Mouse (Mus musculus) kidney, postnatal 4 days (tissue): Measurements from ENCODE around the gene Rgs7.

Experiments used
- DNase-seq, 2 experiments: peaks; one replicate each; pipeline ENCODE4 v3.0.0; 2021; ENCODE audit warnings: mixed read lengths in 2 of 2

The Rgs7 gene

GRCm38 (mm10) chr1:175427112-175427511 lies 65.2 kb downstream of the Rgs7 start:
- DNase-seq = no peak

GRCm38 (mm10) chr1:175426393-175426792 lies 65.9 kb downstream of the Rgs7 start:
- no peak for DNase-seq

DNA sequence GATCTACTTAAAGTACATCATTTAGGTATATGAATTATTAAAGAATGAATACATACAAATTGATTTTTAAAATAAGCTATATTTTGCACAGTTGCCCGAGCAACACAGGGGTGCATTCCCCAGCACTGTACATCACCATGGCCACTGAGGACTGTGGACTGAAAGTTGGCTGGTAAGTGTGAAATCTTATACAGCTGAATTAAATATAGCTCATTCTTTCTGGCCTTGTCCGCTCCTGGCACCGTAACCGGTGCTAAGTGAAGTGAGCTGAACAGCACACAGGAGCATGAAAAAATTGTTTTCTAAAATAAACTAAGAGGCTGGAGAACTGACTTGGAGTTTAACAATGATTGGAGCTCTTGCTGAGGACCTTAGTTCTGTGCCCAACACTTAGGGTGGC lies 71.4 kb downstream of the Rgs7 start:
- DNase-seq = no peak

- DNase-seq = no peak
These were observed 76.6 kb downstream of the Rgs7 start for GRCm38 (mm10) chr1:175415728-175416127.

- DNase-seq = no peak
These were observed 81.9 kb downstream of the Rgs7 start for GRCm38 (mm10) chr1:175410399-175410798.

DNA sequence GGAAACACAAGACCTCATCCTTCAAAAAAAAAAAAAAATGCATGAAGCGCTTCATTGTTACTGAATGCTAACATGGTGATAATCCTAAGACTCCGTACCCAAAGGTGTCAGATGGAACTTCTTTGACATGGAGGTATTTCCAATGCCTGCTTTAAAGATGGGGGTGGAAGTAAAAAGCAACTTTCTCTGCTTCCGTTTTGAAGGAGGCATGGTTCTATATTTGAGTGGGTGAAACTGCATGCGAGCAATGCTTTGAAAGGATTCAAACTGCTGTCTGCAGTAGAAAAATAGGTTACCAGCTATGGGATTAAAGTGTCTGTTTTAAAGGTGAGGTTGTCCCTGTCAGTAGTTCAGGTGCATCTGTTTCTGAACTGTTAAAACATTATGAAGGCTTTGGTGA lies 100.4 kb downstream of the Rgs7 start:
- DNase-seq = no peak

GRCm38 (mm10) chr1:175389250-175389649 lies 103.0 kb downstream of the Rgs7 start:
- DNase-seq = no peak

DNA sequence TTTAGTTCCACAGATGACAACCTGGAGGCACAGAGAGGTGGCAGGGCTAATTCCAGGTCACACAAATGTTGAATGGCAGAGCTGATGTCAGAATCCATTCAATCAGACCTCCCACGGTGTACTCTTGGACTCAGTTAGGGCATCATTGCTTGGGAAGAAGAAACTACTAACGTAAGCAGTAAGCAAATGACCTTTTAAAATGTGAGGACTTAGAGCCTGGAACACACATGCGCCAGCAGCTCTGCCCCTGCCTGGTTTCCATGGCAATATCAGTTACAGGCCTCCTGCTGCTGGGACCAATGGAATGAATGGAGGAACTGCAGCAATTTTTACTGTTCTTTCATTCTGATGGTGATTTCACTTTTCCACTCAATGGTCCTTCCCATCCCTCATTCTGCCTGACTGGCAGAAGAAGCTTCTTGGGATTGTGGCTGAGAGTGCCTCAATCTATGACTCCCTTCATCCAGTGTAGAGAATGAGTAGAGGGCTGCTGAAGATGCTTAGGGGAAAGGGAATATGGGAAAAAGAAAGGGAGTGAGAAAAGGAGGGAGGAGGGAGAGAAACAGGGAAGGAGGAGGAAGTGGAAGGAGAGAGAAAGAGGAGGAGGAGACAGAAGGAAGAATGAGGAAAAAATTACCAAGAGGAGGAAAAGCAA lies 106.6 kb downstream of the Rgs7 start:
- DNase-seq = no peak

DNA sequence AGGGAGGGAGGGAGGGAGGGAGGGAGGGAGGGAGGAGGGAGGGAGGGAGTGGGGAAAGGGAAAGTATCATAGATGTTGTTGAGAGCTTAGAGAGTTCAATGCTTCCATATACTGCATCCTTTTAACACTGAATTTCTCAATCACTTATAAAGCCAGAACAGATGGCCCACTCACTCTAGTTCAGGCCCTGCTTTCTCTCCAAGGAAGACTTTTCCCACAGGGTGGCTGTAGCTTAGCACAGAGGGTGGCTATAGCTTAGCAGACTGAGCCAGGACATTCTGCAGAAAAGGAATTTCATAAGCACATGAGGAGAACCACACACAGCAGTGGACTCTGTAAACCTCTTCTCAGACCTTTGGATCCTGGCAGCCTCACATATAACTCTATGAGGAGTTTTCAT lies 119.7 kb downstream of the Rgs7 start:
- DNase-seq = no peak

GRCm38 (mm10) chr1:175368062-175368461 lies 124.2 kb downstream of the Rgs7 start:
- no peak for DNase-seq

GRCm38 (mm10) chr1:175363606-175364005 lies 128.7 kb downstream of the Rgs7 start:
- DNase-seq = no peak

DNA sequence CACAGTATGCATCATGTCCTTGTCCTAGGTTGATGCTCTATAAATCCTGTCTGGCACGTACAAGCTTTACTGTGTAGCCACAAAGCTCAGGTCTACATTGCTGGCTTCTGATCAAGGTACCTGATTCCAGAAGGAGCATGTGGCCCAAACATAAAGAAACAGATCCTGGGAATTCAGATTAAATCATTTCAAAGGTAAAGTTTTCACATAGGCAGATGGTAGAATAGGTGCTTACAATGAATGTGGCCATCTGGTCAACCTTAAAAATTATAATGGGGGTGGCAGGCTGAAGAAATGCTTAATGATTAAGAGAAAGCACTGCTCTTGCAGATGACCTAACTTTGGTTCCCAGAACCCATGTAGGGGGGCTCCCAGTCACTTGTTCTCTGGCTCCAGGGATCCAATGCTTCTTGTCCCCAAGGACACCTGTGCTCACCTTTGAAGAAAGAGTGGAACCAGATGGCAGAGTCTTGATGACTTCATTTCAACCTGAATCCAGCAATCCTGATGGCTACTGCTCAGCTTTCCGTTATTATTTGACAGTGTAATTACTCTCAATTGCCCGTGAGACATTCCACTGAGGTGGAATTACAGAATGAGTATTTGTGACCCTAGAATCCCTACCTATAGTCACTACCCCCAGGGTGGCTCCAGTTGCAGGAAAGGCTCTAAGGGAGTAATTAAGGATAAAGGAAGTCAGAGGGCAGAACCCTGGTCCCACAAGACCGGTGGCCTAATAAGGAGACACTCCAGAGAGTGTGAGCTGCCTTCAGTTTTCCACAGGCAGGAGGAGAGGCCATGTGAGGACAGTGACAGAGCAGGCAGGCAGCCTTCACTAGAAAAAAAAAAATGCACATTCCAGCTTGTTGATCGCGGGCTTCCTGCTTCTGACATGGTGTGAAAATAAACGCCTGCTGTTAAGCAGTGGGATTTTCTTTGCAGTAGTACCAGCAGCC lies 132.6 kb downstream of the Rgs7 start:
- peak; percentile 29 to 46 for DNase-seq

- no peak for DNase-seq
These were observed 139.4 kb downstream of the Rgs7 start for GRCm38 (mm10) chr1:175352921-175353320.

DNA sequence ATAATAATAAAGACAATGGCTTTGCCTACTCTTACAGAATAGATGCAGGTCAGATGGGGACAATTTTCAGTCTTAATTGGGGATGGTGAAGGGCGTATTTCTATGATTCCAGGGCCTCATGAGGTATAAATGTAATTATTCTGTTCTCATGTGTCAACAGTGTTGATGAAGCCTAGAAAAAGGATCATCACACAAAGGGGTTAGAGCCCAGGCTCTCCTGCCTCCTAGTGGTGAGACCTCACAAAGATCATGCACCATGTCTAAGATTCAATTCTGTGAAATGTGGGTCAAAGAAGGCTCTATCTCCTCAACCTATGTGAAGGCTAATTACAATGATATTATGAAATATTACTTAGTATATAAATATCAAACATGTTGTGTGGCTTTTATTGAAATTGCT lies 146.1 kb downstream of the Rgs7 start:
- no peak for DNase-seq

GRCm38 (mm10) chr1:175336191-175336590 lies 156.1 kb downstream of the Rgs7 start:
- DNase-seq = no peak

DNA sequence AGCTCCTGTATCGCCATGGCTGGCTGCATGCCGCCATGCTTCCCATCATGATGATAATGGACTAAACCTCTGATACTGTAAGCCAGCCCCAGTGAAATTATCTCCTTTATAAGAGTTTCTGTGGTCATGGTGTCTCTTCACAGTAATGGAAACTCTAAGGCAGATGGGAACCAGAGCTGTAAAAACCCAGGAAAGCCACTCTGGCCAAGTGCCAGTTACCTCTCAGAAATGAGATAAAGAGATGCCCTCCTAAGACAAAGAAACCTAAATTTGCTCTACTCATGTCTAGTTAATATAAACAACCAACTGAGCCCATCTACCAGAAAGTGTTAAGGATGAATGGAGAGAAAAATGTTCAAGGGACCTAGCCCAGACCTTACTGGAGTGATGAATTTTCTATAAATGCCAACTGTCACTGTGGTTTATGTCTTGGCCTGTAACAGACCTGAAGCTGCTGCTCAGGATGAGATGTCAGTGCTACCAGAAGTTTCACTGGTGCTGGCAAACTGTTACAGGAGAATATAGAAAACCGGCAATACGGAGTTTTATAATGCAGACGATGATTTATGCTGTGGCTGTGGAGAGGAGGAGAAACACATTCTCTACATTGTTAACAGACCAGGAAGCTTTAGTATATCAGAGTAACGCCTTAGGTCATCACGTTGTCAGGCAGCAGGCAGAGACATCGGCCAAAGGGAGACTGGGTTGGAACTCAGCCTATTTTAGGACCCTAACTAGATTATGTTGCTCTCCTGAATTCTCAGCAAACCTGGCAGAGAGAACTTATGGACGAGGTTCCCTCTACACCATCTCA lies 159.1 kb downstream of the Rgs7 start:
- no peak for DNase-seq

- DNase-seq = no peak
These were observed 162.3 kb downstream of the Rgs7 start for GRCm38 (mm10) chr1:175329934-175330471.

- no peak for DNase-seq
These were observed 169.5 kb downstream of the Rgs7 start for GRCm38 (mm10) chr1:175322781-175323180.

GRCm38 (mm10) chr1:175319205-175319604 lies 173.1 kb downstream of the Rgs7 start:
- DNase-seq = no peak

DNA sequence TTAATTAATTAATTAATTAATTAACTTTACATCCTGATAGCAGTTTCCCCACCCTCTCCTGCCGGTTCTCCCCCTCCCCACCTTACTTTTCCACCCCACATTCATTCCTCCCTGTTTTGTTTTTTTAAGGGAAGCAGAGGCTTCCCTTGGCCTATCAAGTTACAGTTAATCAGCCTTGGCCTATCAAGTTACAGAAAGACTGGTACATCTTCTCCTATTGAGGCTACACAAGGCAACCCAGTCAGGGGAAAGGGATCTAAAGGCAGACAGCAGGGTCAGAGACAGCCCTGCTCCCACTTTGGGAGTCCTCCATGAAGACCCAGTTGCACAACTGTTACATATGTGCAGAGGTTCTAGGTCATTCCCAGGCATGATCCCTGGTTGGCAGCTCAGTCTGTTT lies 175.0 kb downstream of the Rgs7 start:
- DNase-seq = no peak

DNA sequence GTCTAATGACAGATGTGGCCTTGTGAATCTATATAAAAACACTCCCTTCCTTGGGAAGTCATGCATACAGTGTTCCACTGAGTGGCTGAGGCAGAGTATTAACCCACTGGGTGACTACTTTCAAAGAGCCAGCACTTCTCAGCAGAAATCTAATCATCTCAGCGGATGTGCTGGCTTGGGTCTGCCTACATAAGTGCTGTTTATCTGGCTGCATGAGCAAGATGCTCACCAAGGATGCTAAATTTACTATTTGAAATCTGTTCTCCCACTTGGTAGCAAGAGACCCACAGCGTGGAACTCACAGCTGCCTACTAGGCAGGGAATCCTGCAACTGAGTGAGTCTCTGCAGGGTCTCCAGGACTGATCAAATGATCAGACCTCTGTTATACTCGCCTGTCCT lies 184.7 kb downstream of the Rgs7 start:
- no peak for DNase-seq

DNA sequence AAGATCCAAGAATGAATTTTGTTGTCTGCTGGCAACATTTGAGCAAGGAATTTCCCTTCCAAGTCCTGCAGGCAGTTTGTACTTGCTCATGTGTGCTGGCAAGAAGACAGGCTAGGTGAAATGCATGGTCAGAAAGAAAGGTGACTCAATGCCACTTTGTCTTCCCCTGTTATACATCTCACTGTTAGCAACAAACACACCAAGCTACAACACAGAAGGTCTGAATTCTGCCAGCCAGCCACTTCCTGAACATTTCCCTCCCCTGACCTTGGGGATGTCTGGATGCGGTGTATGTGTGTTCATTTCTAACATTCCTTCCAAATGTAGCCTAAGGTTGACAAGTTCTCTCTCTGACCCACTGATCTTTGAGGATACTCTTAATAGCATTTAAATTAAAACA lies 191.4 kb downstream of the Rgs7 start:
- DNase-seq = no peak

GRCm38 (mm10) chr1:175300404-175300803 lies 191.9 kb downstream of the Rgs7 start:
- DNase-seq = no peak
